Mouse (Mus musculus) megakaryocyte progenitor cell, adult 5-6 weeks (primary cell): ENCODE measurements around the gene Lce1d. TPM values are rescaled to one million over a fixed set of nuclear protein-coding genes. Genes with fewer than 3 reads are reported as not detected.

ENCODE experiments used
- ATAC-seq: replicated peaks from 2 replicates; pipeline ENCODE4 v1.8.0; 2016; ENCODE audit warnings: mild to moderate bottlenecking, moderate TSS enrichment, inconsistent platforms; ENCODE audit not compliant: poor library complexity
- total RNA-seq, 2 experiments: library from RNA; stranded (forward) in 1 of 2; stranded (reverse) in 1 of 2; fragments of 157-497, 149-512 nt in 1 of 2; fragments of 200-1000 nt in 1 of 2; gene quantifications; 2 replicates each; pipeline versions ENCODE4 v1.2.3 to v1.2.4; 2015 to 2017

Lce1d gene
- total RNA-seq (2015) (not detected in 2 replicates), total RNA-seq (2017) (not detected in 2 replicates)

- no peak for ATAC-seq
Measured at GRCm38 (mm10) chr3:92687110-92687509, at the start of gene Lce1d. Gene Lce1d (minus strand): TSS chr3:92687210.

- ATAC-seq, result no peak
Measured at GRCm38 (mm10) chr3:92722631-92723030, 35.6 kb upstream of the Lce1d start.

- ATAC-seq, result no peak
Measured at GRCm38 (mm10) chr3:92720250-92720649, 33.2 kb upstream of the Lce1d start, which contains the start of gene Lce1f. Gene Lce1f (minus strand): TSS chr3:92720350.

GRCm38 (mm10) chr3:92715122-92715521, 28.1 kb upstream of the Lce1d start:
- no peak for ATAC-seq

GRCm38 (mm10) chr3:92708974-92709373, 22.0 kb upstream of the Lce1d start, which contains the start of gene Lce1e:
Gene Lce1e (minus strand): TSS chr3:92709074.
- no peak for ATAC-seq

GRCm38 (mm10) chr3:92694613-92695012, 7.6 kb upstream of the Lce1d start:
- no peak for ATAC-seq

GRCm38 (mm10) chr3:92691688-92692087, 4.7 kb upstream of the Lce1d start:
- no peak for ATAC-seq

GRCm38 (mm10) chr3:92689154-92689553, 2.1 kb upstream of the Lce1d start:
- peak; percentile 69 for ATAC-seq

GRCm38 (mm10) chr3:92678947-92679346, 8.1 kb downstream of the Lce1d start, which contains the start of gene Lce1c:
Gene Lce1c (plus strand): TSS chr3:92679247.
- no peak for ATAC-seq

GRCm38 (mm10) chr3:92670215-92670614, 16.8 kb downstream of the Lce1d start, which contains the start of gene Lce1a2:
Gene Lce1a2 (minus strand): TSS chr3:92670315.
- no peak for ATAC-seq

GRCm38 (mm10) chr3:92656826-92657225, 30.2 kb downstream of the Lce1d start, which contains the start of gene Lce1b:
Gene Lce1b (minus strand): TSS chr3:92656926.
- ATAC-seq, result no peak

- ATAC-seq, result no peak
Measured at GRCm38 (mm10) chr3:92648207-92648606, 38.8 kb downstream of the Lce1d start, which contains the start of gene Lce1a1. Gene Lce1a1 (minus strand): TSS chr3:92648307.

- ATAC-seq, result no peak
Measured at GRCm38 (mm10) chr3:92639854-92640253, 47.2 kb downstream of the Lce1d start.

- ATAC-seq, result no peak
Measured at GRCm38 (mm10) chr3:92638653-92638991, 48.4 kb downstream of the Lce1d start.

GRCm38 (mm10) chr3:92637745-92638652, 49.0 kb downstream of the Lce1d start:
- no peak for ATAC-seq

Other genes with a start within 250 kb of the Lce1d start
- not detected in 2 replicates for gene Sprr1b, start 248.4 kb downstream of the Lce1d start, total RNA-seq (2015)
- gene Sprr1b, start 248.4 kb downstream of the Lce1d start, total RNA-seq (2017), result not detected in 2 replicates
- gene Sprr3, start 228.5 kb downstream of the Lce1d start, total RNA-seq (2015), result not detected in 2 replicates
- gene Sprr3, start 228.5 kb downstream of the Lce1d start, total RNA-seq (2017), result not detected in 2 replicates
- gene Sprr1a, start 201.3 kb downstream of the Lce1d start, total RNA-seq (2015), result not detected in 2 replicates
- not detected in 2 replicates for gene Sprr1a, start 201.3 kb downstream of the Lce1d start, total RNA-seq (2017)
- not detected in 2 replicates for gene Sprr4, start 186.7 kb downstream of the Lce1d start, total RNA-seq (2015)
- gene Sprr4, start 186.7 kb downstream of the Lce1d start, total RNA-seq (2017), result not detected in 2 replicates
- not detected in 2 replicates for gene 2310046K23Rik, start 152.7 kb downstream of the Lce1d start, total RNA-seq (2015)
- gene 2310046K23Rik, start 152.7 kb downstream of the Lce1d start, total RNA-seq (2017), result not detected in 2 replicates
- 0.22 TPM in 1 of 2 replicates, not detected in the other for gene Ivl, start 113.5 kb downstream of the Lce1d start, total RNA-seq (2015)
- 0.27 TPM in 1 of 2 replicates, not detected in the other for gene Ivl, start 113.5 kb downstream of the Lce1d start, total RNA-seq (2017)
- gene Smcp, start 98.2 kb downstream of the Lce1d start, total RNA-seq (2015), result not detected in 2 replicates
- gene Smcp, start 98.2 kb downstream of the Lce1d start, total RNA-seq (2017), result not detected in 2 replicates
- gene 2210017I01Rik, start 79.7 kb downstream of the Lce1d start, total RNA-seq (2015), result not detected in 2 replicates
- gene 2210017I01Rik, start 79.7 kb downstream of the Lce1d start, total RNA-seq (2017), result not detected in 2 replicates
- gene Lce6a, start 65.5 kb downstream of the Lce1d start, total RNA-seq (2015), result not detected in 2 replicates
- gene Lce6a, start 65.5 kb downstream of the Lce1d start, total RNA-seq (2017), result not detected in 2 replicates
- gene Lce1a1, start 38.9 kb downstream of the Lce1d start, total RNA-seq (2015), result not detected in 2 replicates
- gene Lce1a1, start 38.9 kb downstream of the Lce1d start, total RNA-seq (2017), result not detected in 2 replicates
- gene Lce1b, start 30.3 kb downstream of the Lce1d start, total RNA-seq (2015), result not detected in 2 replicates
- not detected in 2 replicates for gene Lce1b, start 30.3 kb downstream of the Lce1d start, total RNA-seq (2017)
- gene Lce1a2, start 16.9 kb downstream of the Lce1d start, total RNA-seq (2015), result not detected in 2 replicates
- not detected in 2 replicates for gene Lce1a2, start 16.9 kb downstream of the Lce1d start, total RNA-seq (2017)
- not detected in 2 replicates for gene Lce1c, start 8.0 kb downstream of the Lce1d start, total RNA-seq (2015)
- not detected in 2 replicates for gene Lce1c, start 8.0 kb downstream of the Lce1d start, total RNA-seq (2017)
- not detected in 2 replicates for gene Lce1e, start 21.9 kb upstream of the Lce1d start, total RNA-seq (2015)
- gene Lce1e, start 21.9 kb upstream of the Lce1d start, total RNA-seq (2017), result not detected in 2 replicates
- not detected in 2 replicates for gene Lce1f, start 33.1 kb upstream of the Lce1d start, total RNA-seq (2015)
- gene Lce1f, start 33.1 kb upstream of the Lce1d start, total RNA-seq (2017), result not detected in 2 replicates
- not detected in 2 replicates for gene Gm38119, start 51.9 kb upstream of the Lce1d start, total RNA-seq (2015)
- gene Gm38119, start 51.9 kb upstream of the Lce1d start, total RNA-seq (2017), result not detected in 2 replicates
- gene Lce1g, start 65.1 kb upstream of the Lce1d start, total RNA-seq (2015), result not detected in 2 replicates
- not detected in 2 replicates for gene Lce1g, start 65.1 kb upstream of the Lce1d start, total RNA-seq (2017)
- not detected in 2 replicates for gene Lce1h, start 77.9 kb upstream of the Lce1d start, total RNA-seq (2015)
- not detected in 2 replicates for gene Lce1h, start 77.9 kb upstream of the Lce1d start, total RNA-seq (2017)
- gene Lce1i, start 91.7 kb upstream of the Lce1d start, total RNA-seq (2015), result not detected in 2 replicates
- not detected in 2 replicates for gene Lce1i, start 91.7 kb upstream of the Lce1d start, total RNA-seq (2017)
- gene Lce1j, start 103.3 kb upstream of the Lce1d start, total RNA-seq (2015), result not detected in 2 replicates
- gene Lce1j, start 103.3 kb upstream of the Lce1d start, total RNA-seq (2017), result not detected in 2 replicates
- gene Lce1k, start 120.7 kb upstream of the Lce1d start, total RNA-seq (2015), result not detected in 2 replicates
- not detected in 2 replicates for gene Lce1k, start 120.7 kb upstream of the Lce1d start, total RNA-seq (2017)
- not detected in 2 replicates for gene Kprp, start 140.0 kb upstream of the Lce1d start, total RNA-seq (2015)
- not detected in 2 replicates for gene Kprp, start 140.0 kb upstream of the Lce1d start, total RNA-seq (2017)
- gene Lce1l, start 164.1 kb upstream of the Lce1d start, total RNA-seq (2015), result not detected in 2 replicates
- not detected in 2 replicates for gene Lce1l, start 164.1 kb upstream of the Lce1d start, total RNA-seq (2017)
- gene 2310050C09Rik, start 183.0 kb upstream of the Lce1d start, total RNA-seq (2015), result not detected in 2 replicates
- not detected in 2 replicates for gene 2310050C09Rik, start 183.0 kb upstream of the Lce1d start, total RNA-seq (2017)
- gene Lce3a, start 239.0 kb upstream of the Lce1d start, total RNA-seq (2015), result not detected in 2 replicates
- gene Lce3a, start 239.0 kb upstream of the Lce1d start, total RNA-seq (2017), result not detected in 2 replicates
- not detected in 2 replicates for gene Lce3b, start 245.8 kb upstream of the Lce1d start, total RNA-seq (2015)
- gene Lce3b, start 245.8 kb upstream of the Lce1d start, total RNA-seq (2017), result not detected in 2 replicates